Mouse (Mus musculus) embryonic facial prominence, embryonic 15.5 days (tissue): ENCODE data around the gene Kcnj16. TPM values are rescaled to one million over a fixed set of nuclear protein-coding genes. Genes with fewer than 3 reads are reported as not detected.

Experiments
- ATAC-seq: fragments of 200-750 bp; cut with Nextera tagmentation; 2 replicates; pipeline ENCODE4 v1.8.0; 2017; ENCODE audit warnings: low read depth, moderate TSS enrichment; ENCODE audit not compliant: insufficient number of reproducible peaks, low FRiP score, low TSS enrichment
- H3K27ac ChIP-seq: fragments of 300-500 bp; sonication (generic); replicated peaks from 2 replicates; pipeline ENCODE4 v1.5.1; 2015; ENCODE audit warnings: mild to moderate bottlenecking, inconsistent platforms
- H3K27me3 ChIP-seq: fragments of 300-500 bp; sonication (generic); 2 replicates; pipeline ENCODE4 v1.6.1; 2015; ENCODE audit warnings: inconsistent platforms
- H3K36me3 ChIP-seq: fragments of 300-500 bp; sonication (generic); 2 replicates; pipeline ENCODE4 v1.6.1; 2015; ENCODE audit warnings: mild to moderate bottlenecking, inconsistent platforms
- H3K4me1 ChIP-seq: fragments of 300-500 bp; sonication (generic); 2 replicates; pipeline ENCODE4 v1.6.1; 2015; ENCODE audit warnings: inconsistent platforms
- H3K4me2 ChIP-seq: fragments of 300-500 bp; sonication (generic); replicated peaks from 2 replicates; pipeline ENCODE4 v1.6.1; 2015; ENCODE audit warnings: mild to moderate bottlenecking, inconsistent platforms
- H3K4me3 ChIP-seq: fragments of 300-500 bp; sonication (generic); replicated peaks from 2 replicates; pipeline ENCODE4 v1.5.1; 2015; ENCODE audit warnings: mild to moderate bottlenecking, inconsistent platforms
- H3K9ac ChIP-seq: fragments of 300-500 bp; sonication (generic); 2 replicates; pipeline ENCODE4 v1.6.1; 2015; ENCODE audit warnings: inconsistent platforms
- H3K9me3 ChIP-seq: fragments of 300-500 bp; sonication (generic); replicated peaks from 2 replicates; pipeline ENCODE4 v1.6.1; 2016; ENCODE audit warnings: inconsistent platforms
- WGBS: fragments of 180-500 bp; shearing (Covaris S2); methylation state at CpG from one replicate; pipeline ENCODE4 v1.1.7; 2015; 5-methylcytosine and 5-hydroxymethylcytosine counted together
- polyA plus RNA-seq: library from polyadenylated mRNA; unstranded; fragments of >200 nt; fragmentation: Nextera tagmentation; extraction: Ambion mirVana; gene quantifications from 2 replicates; pipeline ENCODE4 v1.2.1, GENCODE M21; 2015

The Kcnj16 gene
- polyA plus RNA-seq, 1 experiment from 2014 or later, result 0.61 TPM

DNA sequence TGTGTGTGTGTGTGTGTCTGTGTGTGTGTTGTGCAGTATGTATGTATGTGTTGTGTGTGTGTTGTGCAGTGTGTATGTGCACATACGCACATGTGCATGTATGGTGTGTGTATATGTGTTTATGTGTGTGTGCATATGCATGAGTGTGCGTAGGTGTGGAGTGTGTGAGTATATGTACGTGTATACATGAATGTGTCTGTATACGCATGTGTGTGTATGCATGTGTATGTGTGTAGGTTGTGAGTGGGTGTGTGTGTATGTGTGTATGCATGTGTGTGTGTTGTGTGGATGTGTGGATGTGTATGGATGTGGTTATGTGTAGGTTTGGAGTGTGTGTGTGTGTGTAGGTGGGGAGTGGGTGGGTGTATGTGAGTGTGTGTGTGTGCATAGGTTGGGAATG, 89.6 kb downstream of the Kcnj16 start:
- 96% methylated on average over 4 of the region's 4 CpGs for WGBS

DNA sequence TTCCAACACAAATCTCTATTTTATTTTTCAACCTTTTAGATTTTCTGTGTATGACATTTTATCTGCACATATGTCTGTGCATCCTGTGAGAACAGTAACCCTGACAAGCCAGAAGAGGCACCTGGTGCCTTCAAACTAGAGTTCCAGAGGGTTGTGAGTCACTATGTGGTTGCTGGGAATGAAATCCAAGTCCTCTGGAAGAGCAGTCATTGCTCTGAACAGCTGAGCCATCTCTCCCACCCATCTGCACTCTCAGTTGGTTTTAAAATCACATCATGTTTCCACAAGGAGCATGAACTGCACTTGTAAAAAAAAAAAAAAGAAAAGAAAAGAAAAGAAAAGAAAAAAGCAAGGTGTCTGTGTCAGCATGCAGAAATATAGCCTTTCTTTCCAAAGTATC, 91.6 kb downstream of the Kcnj16 start:
- no peak overlapping the region for H3K27ac ChIP-seq
- no peaks in the 10 kb centered on the region for H3K36me3 ChIP-seq
- H3K4me1 ChIP-seq, result no peaks in the 10 kb centered on the region
- H3K9me3 ChIP-seq, result no peaks in the 10 kb centered on the region
- no peak overlapping the region for H3K4me2 ChIP-seq
- ATAC-seq, result no peak
- no peaks in the 10 kb centered on the region for H3K27me3 ChIP-seq
- H3K4me3 ChIP-seq, result no peak overlapping the region
- H3K9ac ChIP-seq, result no peak overlapping the region

More for the DNA sequence above, 89.6 kb downstream of the Kcnj16 start:
- Histone ChIP-seq H3K4me3 (no peak overlapping the region), H3K9ac (no peak overlapping the region), H3K27me3 (no peaks in the 10 kb centered on the region), H3K4me1 (no peaks in the 10 kb centered on the region), H3K9me3 (no peaks in the 10 kb centered on the region), H3K4me2 (no peak overlapping the region), H3K27ac (no peak overlapping the region), H3K36me3 (no peaks in the 10 kb centered on the region)
- no peak for ATAC-seq

GRCm38 (mm10) chr11:111060216-111060615, 92.4 kb downstream of the Kcnj16 start:
- H3K27ac ChIP-seq, result no peak overlapping the region
- no peaks in the 10 kb centered on the region for H3K27me3 ChIP-seq
- no peaks in the 10 kb centered on the region for H3K4me1 ChIP-seq
- H3K4me2 ChIP-seq, result no peak overlapping the region
- H3K9ac ChIP-seq, result no peak overlapping the region
- 61% methylated on average over 5 of the region's 5 CpGs for WGBS
- no peak overlapping the region for H3K4me3 ChIP-seq
- ATAC-seq, result no peak
- H3K9me3 ChIP-seq, result no peaks in the 10 kb centered on the region
- no peaks in the 10 kb centered on the region for H3K36me3 ChIP-seq

- peaks cover 13% of the 10 kb centered on the region; the same call in 1 of the 2 replicates for H3K4me1 ChIP-seq
- no peak for ATAC-seq
- H3K4me2 ChIP-seq, result peak overlapping the region; percentile 97
- peak overlapping the region; percentile 76 for H3K27ac ChIP-seq
- no peaks in the 10 kb centered on the region for H3K9me3 ChIP-seq
- peak overlapping the region; percentile 45; the same call in 1 of the 2 replicates for H3K9ac ChIP-seq
- H3K36me3 ChIP-seq, result no peaks in the 10 kb centered on the region
- under 1% methylated on average over 25 of the region's 25 CpGs for WGBS
- H3K27me3 ChIP-seq, result no peaks in the 10 kb centered on the region
- H3K4me3 ChIP-seq, result peak overlapping the region; percentile 69
Measured at GRCm38 (mm10) chr11:111064751-111065527, 97.1 kb downstream of the Kcnj16 start.

DNA sequence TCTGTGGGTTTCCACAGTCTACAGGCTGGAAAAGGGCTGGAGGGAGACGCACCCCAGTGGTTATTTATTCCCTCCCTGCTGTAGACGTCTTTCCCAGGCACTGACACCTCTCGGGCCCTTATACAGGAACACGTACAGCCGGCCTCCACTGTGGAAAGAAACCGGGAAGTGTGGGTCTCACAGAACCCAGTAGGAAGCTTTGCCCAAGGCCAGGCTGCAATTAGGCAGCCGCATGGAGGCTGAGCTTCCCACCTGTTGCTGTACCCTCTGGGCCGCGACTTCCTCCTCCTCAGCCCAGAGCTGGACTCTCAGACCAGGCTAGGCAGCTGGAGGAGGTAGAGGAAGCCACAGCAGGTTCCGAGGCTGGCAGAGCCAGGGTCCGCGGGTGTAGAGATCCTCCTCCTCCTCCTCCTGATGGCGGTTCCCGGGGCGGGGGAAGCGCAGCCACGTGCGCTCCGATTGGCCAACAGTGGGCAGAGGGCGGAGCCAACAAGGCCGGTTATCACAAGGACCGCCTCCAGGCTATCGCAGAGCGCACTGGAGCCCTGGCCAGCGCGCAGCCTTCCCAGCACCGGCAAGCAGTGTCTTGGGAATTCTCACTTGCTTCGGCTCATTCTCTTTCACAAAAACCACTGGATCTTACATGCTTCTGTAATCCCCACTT, 97.9 kb downstream of the Kcnj16 start, which contains the start of gene Kcnj2:
Gene Kcnj2 (plus strand): TSS at position 530 of the 664 bp plus-strand sequence.
- Histone ChIP-seq H3K4me2 (peak within 1 kb of the TSS; percentile 97), H3K27me3 (no peaks in the 10 kb centered on the region), H3K4me3 (peak within 1 kb of the TSS; percentile 69), H3K36me3 (no peaks in the 10 kb centered on the region), H3K27ac (peak within 1 kb of the TSS; percentile 76), H3K4me1 (peaks cover 13% of the 10 kb centered on the region; the same call in 1 of the 2 replicates), H3K9ac (peak within 1 kb of the TSS; percentile 45), H3K9me3 (no peaks in the 10 kb centered on the region)
- WGBS, result 0% methylated on average over 28 of the region's 28 CpGs
- peak; percentile 95 for ATAC-seq

GRCm38 (mm10) chr11:111066299-111066691, 98.5 kb downstream of the Kcnj16 start:
- under 1% methylated on average over 9 of the region's 9 CpGs for WGBS
- no peaks in the 10 kb centered on the region for H3K27me3 ChIP-seq
- H3K9me3 ChIP-seq, result no peaks in the 10 kb centered on the region
- peak overlapping the region; percentile 66 for H3K27ac ChIP-seq
- H3K36me3 ChIP-seq, result no peaks in the 10 kb centered on the region
- peak overlapping the region; percentile 33; the same call in 1 of the 2 replicates for H3K9ac ChIP-seq
- peaks cover 13% of the 10 kb centered on the region; the same call in 1 of the 2 replicates for H3K4me1 ChIP-seq
- ATAC-seq, result peak; percentile 34
- peak overlapping the region; percentile 97 for H3K4me2 ChIP-seq
- H3K4me3 ChIP-seq, result peak overlapping the region; percentile 69

DNA sequence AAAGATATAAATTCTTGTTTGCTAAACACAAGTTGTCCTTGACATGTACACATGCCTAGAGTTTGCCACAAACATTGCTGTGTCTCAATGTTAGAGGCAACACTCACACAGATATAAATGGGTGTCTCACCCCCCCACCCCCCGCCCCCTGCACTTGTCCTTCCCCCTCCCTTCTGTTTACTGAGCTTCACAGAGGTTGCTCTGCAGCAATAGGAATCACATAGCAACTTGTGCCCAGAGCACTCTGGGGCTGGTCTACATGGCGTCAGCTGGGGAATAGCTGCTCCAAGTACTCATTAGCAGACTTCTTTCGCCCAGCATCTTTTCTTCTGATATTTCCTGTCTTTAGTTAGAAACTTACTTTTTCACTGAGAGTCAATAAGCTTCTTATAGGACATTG, 100.0 kb downstream of the Kcnj16 start:
- Histone ChIP-seq H3K9me3 (no peaks in the 10 kb centered on the region), H3K27ac (no peak overlapping the region), H3K4me2 (peak overlapping the region; percentile 97), H3K4me1 (peaks cover 13% of the 10 kb centered on the region; the same call in 1 of the 2 replicates), H3K27me3 (no peaks in the 10 kb centered on the region), H3K4me3 (peak overlapping the region; percentile 69), H3K9ac (no peak overlapping the region), H3K36me3 (no peaks in the 10 kb centered on the region)
- WGBS, result 48% methylated on average over 3 of the region's 3 CpGs
- ATAC-seq, result no peak

DNA sequence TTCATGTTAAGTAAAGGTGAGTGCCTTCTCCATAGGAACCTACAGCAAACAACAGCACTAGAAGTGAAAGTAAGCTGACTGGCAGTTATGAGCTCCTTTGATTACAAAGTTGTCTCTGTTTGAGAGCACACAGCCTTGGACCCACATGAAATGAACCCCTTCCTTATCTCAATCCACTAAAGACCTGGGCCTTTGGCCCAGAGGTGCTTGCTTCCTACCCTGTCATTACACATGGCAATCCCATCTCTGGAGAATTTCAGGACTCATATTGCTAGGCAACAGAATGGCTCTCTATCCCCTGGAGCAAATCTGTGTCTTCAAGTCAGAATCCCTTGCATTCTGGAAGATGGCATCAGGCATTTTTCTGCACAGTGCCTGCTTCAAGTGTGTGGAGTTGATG, 102.6 kb downstream of the Kcnj16 start:
- Histone ChIP-seq H3K9ac (no peak overlapping the region), H3K4me2 (no peak overlapping the region), H3K27me3 (no peaks in the 10 kb centered on the region), H3K36me3 (no peaks in the 10 kb centered on the region), H3K27ac (no peak overlapping the region), H3K4me3 (no peak overlapping the region), H3K4me1 (peaks cover 11% of the 10 kb centered on the region; the same call in 1 of the 2 replicates), H3K9me3 (no peaks in the 10 kb centered on the region)
- ATAC-seq, result no peak

GRCm38 (mm10) chr11:111074131-111074530, 106.3 kb downstream of the Kcnj16 start:
- H3K36me3 ChIP-seq, result no peaks in the 10 kb centered on the region
- no peak overlapping the region for H3K27ac ChIP-seq
- H3K9ac ChIP-seq, result no peak overlapping the region
- H3K9me3 ChIP-seq, result no peaks in the 10 kb centered on the region
- H3K4me1 ChIP-seq, result no peaks in the 10 kb centered on the region
- H3K27me3 ChIP-seq, result no peaks in the 10 kb centered on the region
- no peak for ATAC-seq
- H3K4me2 ChIP-seq, result no peak overlapping the region
- H3K4me3 ChIP-seq, result no peak overlapping the region
